Mouse (Mus musculus) liver, postnatal 0 days (tissue): ENCODE measurements around the gene Tlk2. TPM values are rescaled to one million over a fixed set of nuclear protein-coding genes. Genes with fewer than 3 reads are reported as not detected.

Experiments used
- ATAC-seq: fragments of 200-750 bp; cut with Nextera tagmentation; 2 replicates; pipeline ENCODE4 v1.8.0; 2017; ENCODE audit warnings: mild to moderate bottlenecking, moderate library complexity
- DNase-seq: peaks from one replicate; pipeline ENCODE4 v3.0.0-alpha.2; 2016
- H3K27ac ChIP-seq: fragments of 300-500 bp; sonication (generic); 2 replicates; pipeline ENCODE4 v1.5.1; 2014; ENCODE audit warnings: antibody characterized with exemption, moderate library complexity, mild to moderate bottlenecking, low read depth
- H3K27me3 ChIP-seq: fragments of 300-500 bp; sonication (generic); 2 replicates; pipeline ENCODE4 v1.6.1; 2014; ENCODE audit warnings: low read length, control low read depth, mixed read lengths; ENCODE audit not compliant: insufficient read depth
- H3K36me3 ChIP-seq: fragments of 300-500 bp; sonication (generic); replicated peaks from 2 replicates; pipeline ENCODE4 v1.6.1; 2014; ENCODE audit warnings: mild to moderate bottlenecking, control low read depth, low read length, moderate library complexity, mixed read lengths; ENCODE audit not compliant: insufficient read depth
- H3K4me1 ChIP-seq: fragments of 300-500 bp; sonication (generic); 2 replicates; pipeline ENCODE4 v1.6.1; 2014; ENCODE audit warnings: antibody characterized with exemption, mild to moderate bottlenecking, control low read depth; ENCODE audit not compliant: insufficient read depth
- H3K4me2 ChIP-seq: fragments of 300-500 bp; sonication (generic); 2 replicates; pipeline ENCODE4 v1.6.1; 2014; ENCODE audit warnings: low read depth, mild to moderate bottlenecking, low read length, moderate library complexity, mixed read lengths
- H3K4me3 ChIP-seq: fragments of 300-500 bp; sonication (generic); 2 replicates; pipeline ENCODE4 v1.5.1; 2014; ENCODE audit warnings: low read depth, low read length
- H3K9ac ChIP-seq: fragments of 300-500 bp; sonication (generic); replicated peaks from 2 replicates; pipeline ENCODE4 v1.6.1; 2014; ENCODE audit warnings: mild to moderate bottlenecking, moderate library complexity
- H3K9me3 ChIP-seq: fragments of 300-500 bp; sonication (generic); 2 replicates; pipeline ENCODE4 v1.6.1; 2016; ENCODE audit warnings: mild to moderate bottlenecking, control low read depth, low read length, mixed read lengths
- CTCF ChIP-seq: sonication (generic); IDR thresholded peaks from 2 replicates; pipeline ENCODE4 v1.5.1; 2016; ENCODE audit warnings: antibody characterized with exemption, low read depth
- EP300 ChIP-seq: IDR thresholded peaks from 2 replicates; pipeline ENCODE4 v1.6.1; 2016; ENCODE audit warnings: antibody characterized with exemption, low read depth, mild to moderate bottlenecking
- WGBS: fragments of 180-500 bp; shearing (Covaris S2); extraction: QIAGEN DNeasy Blood & Tissue Kit; methylation state at CpG from one replicate; pipeline ENCODE4 v1.1.7; 2014; ENCODE audit not compliant: insufficient replicate concordance; 5-methylcytosine and 5-hydroxymethylcytosine counted together
- polyA plus RNA-seq: library from polyadenylated mRNA; unstranded; fragments of >200 nt; fragmentation: Nextera tagmentation; extraction: Ambion mirVana; gene quantifications from 2 replicates; pipeline ENCODE4 v1.2.1, GENCODE M21; 2015

Tlk2 gene
- polyA plus RNA-seq, 1 experiment from 2014 or later = 6.4 TPM

DNA sequence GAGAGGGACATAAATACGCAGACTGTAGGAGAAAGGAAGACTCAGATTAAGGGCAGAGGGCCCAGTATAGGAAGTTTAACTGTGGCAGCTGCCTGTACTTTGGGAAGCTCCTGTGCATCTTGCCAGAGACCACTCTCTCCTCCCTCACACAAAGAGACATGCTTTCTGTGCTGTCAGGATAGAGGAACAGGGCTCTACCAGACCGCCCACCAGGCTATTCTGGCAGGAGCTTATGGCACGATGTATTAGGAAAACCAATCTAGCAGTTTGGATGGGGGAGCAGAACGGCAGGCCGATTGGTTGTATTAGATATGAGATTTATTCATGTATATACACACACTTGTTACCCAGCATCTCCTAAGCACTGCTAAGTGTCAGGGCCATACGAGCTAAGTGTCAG lies 139.2 kb downstream of the Tlk2 start:
- 78% methylated on average over 6 of the region's 6 CpGs for WGBS
- Histone ChIP-seq H3K4me1 (no peaks in the 10 kb centered on the region), H3K4me3 (no peak overlapping the region), H3K36me3 (no peaks in the 10 kb centered on the region), H3K27me3 (no peaks in the 10 kb centered on the region), H3K27ac (no peak overlapping the region), H3K9me3 (no peaks in the 10 kb centered on the region), H3K4me2 (no peak overlapping the region), H3K9ac (no peak overlapping the region)
- DNase-seq (no peak), ATAC-seq (no peak)
- TF ChIP-seq EP300 (no peak), CTCF (no peak)

DNA sequence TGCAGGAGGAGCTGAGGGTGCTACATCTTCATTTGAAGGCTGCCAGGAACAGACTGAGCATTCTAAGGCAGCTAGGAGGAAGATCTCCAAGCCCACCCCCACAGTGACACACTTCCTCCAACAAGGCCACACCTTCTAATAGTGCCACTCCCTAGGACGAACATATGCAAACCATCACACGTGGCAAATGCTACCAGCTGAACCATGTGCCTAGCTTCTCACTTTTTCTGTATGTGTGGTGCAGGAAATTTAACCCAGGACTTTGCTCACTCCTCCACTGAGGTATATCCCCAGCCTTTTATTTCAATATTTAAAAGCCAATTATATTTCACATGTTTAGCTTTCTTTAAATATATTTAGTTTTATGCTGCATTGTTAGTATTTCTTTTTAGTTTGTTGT lies 142.5 kb downstream of the Tlk2 start:
- no peaks in the 10 kb centered on the region for H3K9me3 ChIP-seq
- H3K4me1 ChIP-seq = no peaks in the 10 kb centered on the region
- no peaks in the 10 kb centered on the region for H3K36me3 ChIP-seq
- no peak overlapping the region for H3K4me2 ChIP-seq
- no peak for TF ChIP-seq EP300
- TF ChIP-seq CTCF = no peak
- ATAC-seq (no peak), DNase-seq (no peak)
- no peak overlapping the region for H3K4me3 ChIP-seq
- H3K27ac ChIP-seq = no peak overlapping the region
- no peaks in the 10 kb centered on the region for H3K27me3 ChIP-seq
- 36% methylated on average over 2 of the region's 2 CpGs for WGBS
- no peak overlapping the region for H3K9ac ChIP-seq

DNA sequence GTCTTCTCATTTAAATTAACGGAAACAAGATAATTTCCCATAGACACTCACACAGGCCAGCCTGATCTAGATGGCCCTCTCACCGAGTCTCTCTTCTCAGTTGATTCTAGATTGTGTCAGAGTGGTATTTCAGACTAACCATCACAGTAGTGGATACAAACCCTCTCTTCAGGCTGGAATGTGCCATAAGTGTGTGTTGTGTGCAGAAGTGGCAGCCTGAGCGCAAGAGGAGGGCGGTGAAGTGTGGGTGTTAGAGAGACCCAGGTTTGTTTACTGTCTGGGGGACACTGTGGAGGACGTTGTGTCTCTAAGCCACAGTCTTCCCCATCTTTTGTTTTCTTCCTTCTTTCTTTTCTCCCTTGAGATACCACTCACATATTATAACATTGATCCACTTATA lies 144.9 kb downstream of the Tlk2 start:
- no peaks in the 10 kb centered on the region for H3K36me3 ChIP-seq
- H3K9me3 ChIP-seq = no peaks in the 10 kb centered on the region
- no peak overlapping the region for H3K27ac ChIP-seq
- H3K4me1 ChIP-seq = no peaks in the 10 kb centered on the region
- ATAC-seq (no peak), DNase-seq (no peak)
- 79% methylated on average over 5 of the region's 5 CpGs for WGBS
- no peak overlapping the region for H3K4me2 ChIP-seq
- H3K9ac ChIP-seq = no peak overlapping the region
- no peak overlapping the region for H3K4me3 ChIP-seq
- H3K27me3 ChIP-seq = no peaks in the 10 kb centered on the region
- TF ChIP-seq EP300 (no peak), CTCF (no peak)

DNA sequence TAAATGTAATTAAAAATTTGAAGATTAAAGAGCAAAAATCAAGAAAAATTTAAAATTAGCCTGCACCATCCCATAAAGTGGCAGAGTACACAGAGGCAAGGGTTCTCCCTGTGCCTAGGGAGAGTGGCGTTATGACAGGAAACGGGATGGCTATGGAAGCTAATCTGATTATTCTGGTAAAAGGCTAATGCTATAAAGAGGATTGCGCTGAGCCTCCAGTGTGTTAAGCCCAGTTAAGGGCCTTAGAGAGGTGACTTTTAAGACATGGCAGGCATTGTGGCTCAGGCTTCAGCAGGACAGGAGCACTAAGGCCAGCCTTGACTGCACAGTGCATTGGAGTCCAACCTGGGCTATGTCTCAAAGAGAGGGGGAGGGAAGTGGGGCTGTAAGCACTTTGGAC lies 148.5 kb downstream of the Tlk2 start:
- ATAC-seq = no peak
- H3K36me3 ChIP-seq = no peaks in the 10 kb centered on the region
- no peak overlapping the region for H3K9ac ChIP-seq
- TF ChIP-seq CTCF (no peak), EP300 (no peak)
- H3K27me3 ChIP-seq = no peaks in the 10 kb centered on the region
- 90% methylated on average over 3 of the region's 3 CpGs for WGBS
- no peak overlapping the region for H3K4me2 ChIP-seq
- H3K4me3 ChIP-seq = no peak overlapping the region
- DNase-seq = no peak
- no peak overlapping the region for H3K27ac ChIP-seq
- no peaks in the 10 kb centered on the region for H3K4me1 ChIP-seq
- no peaks in the 10 kb centered on the region for H3K9me3 ChIP-seq

DNA sequence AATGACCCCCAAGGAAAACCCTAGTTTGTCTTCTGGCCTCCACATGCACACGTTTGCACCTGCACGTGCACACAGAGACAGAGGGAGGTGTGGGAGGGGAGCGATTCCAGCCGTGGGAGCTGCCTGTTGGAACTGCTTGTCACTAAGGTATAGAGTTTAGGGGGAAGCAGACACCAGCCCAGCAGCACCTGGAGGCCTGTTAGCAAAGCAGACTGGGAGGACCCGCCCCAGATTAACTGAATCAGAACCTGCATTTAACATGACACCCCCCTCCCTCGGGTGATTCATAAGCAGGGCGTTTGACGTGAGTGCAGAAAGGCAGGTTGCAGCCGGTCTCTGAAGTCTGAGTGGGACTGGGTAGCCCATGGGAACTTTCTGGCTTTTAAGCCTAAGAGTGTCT lies 151.4 kb downstream of the Tlk2 start:
- ATAC-seq (no peak), DNase-seq (no peak)
- Histone ChIP-seq H3K9me3 (no peaks in the 10 kb centered on the region), H3K36me3 (no peaks in the 10 kb centered on the region), H3K9ac (no peak overlapping the region), H3K4me3 (no peak overlapping the region), H3K27ac (no peak overlapping the region), H3K27me3 (no peaks in the 10 kb centered on the region), H3K4me1 (no peaks in the 10 kb centered on the region), H3K4me2 (no peak overlapping the region)
- WGBS = 75% methylated on average over 9 of the region's 9 CpGs
- no peak for TF ChIP-seq EP300
- no peak for TF ChIP-seq CTCF

DNA sequence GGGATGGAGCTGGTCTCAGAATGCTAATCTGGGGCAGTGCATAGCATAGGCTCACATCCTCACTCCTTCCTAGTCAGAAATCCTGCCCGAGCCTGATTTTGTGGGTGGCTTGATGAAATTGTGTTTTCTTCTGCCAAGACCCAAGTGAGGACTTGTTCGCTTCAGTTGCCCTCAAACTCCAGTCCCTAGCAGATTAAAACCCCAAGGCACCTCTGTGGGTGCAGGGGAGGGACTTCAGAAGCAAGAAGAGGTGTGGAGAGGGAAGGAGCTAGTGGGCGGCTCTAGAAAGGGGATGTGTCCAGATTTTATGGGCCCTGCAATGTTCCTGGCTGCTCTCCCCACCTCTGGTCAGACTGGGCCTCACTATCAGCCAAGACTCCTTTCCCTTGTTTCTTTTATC lies 152.5 kb downstream of the Tlk2 start:
- H3K4me1 ChIP-seq = no peaks in the 10 kb centered on the region
- no peak overlapping the region for H3K4me3 ChIP-seq
- H3K27ac ChIP-seq = no peak overlapping the region
- DNase-seq = no peak
- ATAC-seq = no peak
- no peak overlapping the region for H3K4me2 ChIP-seq
- no peaks in the 10 kb centered on the region for H3K9me3 ChIP-seq
- WGBS = 67% methylated on average over 3 of the region's 3 CpGs
- H3K27me3 ChIP-seq = no peaks in the 10 kb centered on the region
- H3K9ac ChIP-seq = no peak overlapping the region
- TF ChIP-seq CTCF = no peak
- no peak for TF ChIP-seq EP300
- no peaks in the 10 kb centered on the region for H3K36me3 ChIP-seq

DNA sequence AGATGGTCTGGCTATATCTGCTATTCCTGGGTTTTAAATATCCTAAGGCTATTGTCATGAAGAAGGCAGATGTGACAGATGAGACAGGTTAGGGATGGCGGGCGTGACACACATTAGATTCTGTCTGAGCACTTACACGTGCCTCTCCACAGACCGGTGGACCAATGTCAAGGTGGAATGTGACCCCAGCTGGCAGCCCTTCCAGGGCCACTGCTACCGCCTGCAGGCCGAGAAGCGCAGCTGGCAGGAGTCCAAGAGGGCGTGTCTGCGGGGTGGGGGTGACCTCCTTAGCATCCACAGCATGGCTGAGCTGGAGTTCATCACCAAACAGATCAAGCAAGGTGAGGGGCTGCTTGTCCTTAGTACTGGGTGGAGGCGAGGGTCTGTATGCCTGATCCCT lies 153.1 kb downstream of the Tlk2 start:
- TF ChIP-seq EP300 (no peak), CTCF (no peak)
- Histone ChIP-seq H3K27me3 (no peaks in the 10 kb centered on the region), H3K4me3 (no peak overlapping the region), H3K9me3 (no peaks in the 10 kb centered on the region), H3K9ac (no peak overlapping the region), H3K36me3 (no peaks in the 10 kb centered on the region), H3K4me2 (no peak overlapping the region), H3K4me1 (no peaks in the 10 kb centered on the region), H3K27ac (no peak overlapping the region)
- DNase-seq (peak; percentile 59), ATAC-seq (no peak)
- 47% methylated on average over 10 of the region's 10 CpGs for WGBS
